In genomic region chr10:26494380-26494781, GRCm38 (mm10) we compare ENCODE assay signal across 7 mouse cellular contexts.
DNase-seq lines count a peak whose midpoint lies in the region; ATAC-seq and TF ChIP-seq lines count a peak whose summit lies in the region.

No protein-coding gene starts in this region.

- no peaks in the 10 kb centered on the region for H3K36me3 ChIP-seq in heart, embryonic 13.5 days
- no peaks in the 10 kb centered on the region for H3K36me3 ChIP-seq in lung, embryonic 16.5 days (ENCODE audit: control insufficient read depth, insufficient read depth, low read length)
- H3K36me3 ChIP-seq in spleen, adult 2 months (ENCODE audit: control insufficient read depth, insufficient read depth, low read length) = no peaks in the 10 kb centered on the region

- H3K4me1 ChIP-seq in heart, embryonic 13.5 days = 0 out of 2 replicates have a peak, but pooled peaks cover 4% of the 10 kb centered on the region
- no peaks in the 10 kb centered on the region for H3K4me1 ChIP-seq in lung, embryonic 16.5 days (replicated peaks; ENCODE audit: control insufficient read depth, insufficient read depth, low read length)
- H3K4me1 ChIP-seq in spleen, adult 2 months (ENCODE audit: control insufficient read depth, insufficient read depth, insufficient read length) = no peaks in the 10 kb centered on the region

- no peak overlapping the region for H3K9ac ChIP-seq in heart, embryonic 13.5 days
- no peak overlapping the region for H3K9ac ChIP-seq in lung, embryonic 16.5 days (ENCODE audit: low read length)

- H3K4me2 ChIP-seq in heart, embryonic 13.5 days = peak overlapping the region; percentile 38
- peak overlapping the region; percentile 28 for H3K4me2 ChIP-seq in lung, embryonic 16.5 days (ENCODE audit: low read depth, low read length)

- no peak for TF ChIP-seq POLR2A in spleen, adult 2 months (IDR thresholded peaks at IDR 0.05; ENCODE audit: low read depth, low read length)

- no peak overlapping the region for H3K4me3 ChIP-seq in heart, embryonic 13.5 days
- 0 out of 2 replicates have a peak overlapping the region, but pooled peaks have one; percentile 3 for H3K4me3 ChIP-seq in lung, embryonic 16.5 days (ENCODE audit: low read length)
- peak overlapping the region; percentile 25; the same call in 1 of the 2 replicates for H3K4me3 ChIP-seq in spleen, adult 2 months (ENCODE audit: extremely low read depth, insufficient read depth, insufficient read length)

- H3K27ac ChIP-seq in heart, embryonic 13.5 days (replicated peaks) = no peak overlapping the region
- no peak overlapping the region for H3K27ac ChIP-seq in lung, embryonic 16.5 days (ENCODE audit: low read length)
- H3K27ac ChIP-seq in spleen, adult 2 months (ENCODE audit: insufficient read depth, low read length) = no peak overlapping the region

- no peaks in the 10 kb centered on the region for H3K9me3 ChIP-seq in heart, embryonic 13.5 days
- H3K9me3 ChIP-seq in lung, embryonic 16.5 days (ENCODE audit: control insufficient read depth, low read length) = no peaks in the 10 kb centered on the region

- no peak for ATAC-seq in heart, embryonic 13.5 days (ENCODE audit: extremely low read depth, insufficient number of reproducible peaks, low FRiP score, low TSS enrichment)
- no peak for ATAC-seq in lung, embryonic 16.5 days (ENCODE audit: low read depth)

- no peaks in the 10 kb centered on the region for H3K27me3 ChIP-seq in heart, embryonic 13.5 days (replicated peaks)
- H3K27me3 ChIP-seq in lung, embryonic 16.5 days (ENCODE audit: control insufficient read depth, insufficient read depth, low read depth, low read length) = no peaks in the 10 kb centered on the region
- no peaks in the 10 kb centered on the region for H3K27me3 ChIP-seq in spleen, adult 2 months (ENCODE audit: control insufficient read depth, insufficient read depth, low read length)

- DNase-seq in urinary bladder, postnatal 14 days (ENCODE audit: low spot score) = peak; percentile 14
- no peak for DNase-seq in urinary bladder, adult 2 months (ENCODE audit: low spot score)
- peak; percentile 54 for DNase-seq in adrenal gland, postnatal 25 days
- peak; percentile 46 to 58 for DNase-seq in kidney, postnatal 25 days
- peak; percentile 32 to 34 for DNase-seq in spleen, adult 2 months (ENCODE audit: low read depth in 1 of 2, low spot score in 2 of 2)

- TF ChIP-seq CTCF in spleen, adult 2 months (IDR thresholded peaks at IDR 0.05; ENCODE audit: extremely low read depth, insufficient read depth, insufficient read length, insufficient replicate concordance) = peak; percentile 57; the same call in 1 of the 2 replicates

- WGBS in heart, embryonic 13.5 days = 49% methylated on average over 9 of the region's 9 CpGs
- 43% methylated on average over 9 of the region's 9 CpGs for WGBS in lung, embryonic 16.5 days
- WGBS in spleen, adult 2 months = 30% methylated on average over 9 of the region's 9 CpGs
